Mouse (Mus musculus): Measurements from ENCODE around the gene Snx29.

- TF ChIP-seq CTCF (IDR thresholded peaks at IDR 0.05) (no peak), EP300 (IDR thresholded peaks at IDR 0.05) (no peak)
These were observed 325.5 kb downstream of the Snx29 start for GRCm38 (mm10) chr16:11648169-11648688.
